Mouse (Mus musculus): ENCODE data around the gene Plek2. TPM values are rescaled to one million over a fixed set of nuclear protein-coding genes. Genes with fewer than 3 reads are reported as not detected.

Plek2 gene
- total and polyA plus RNA-seq, 3 experiments, result 11.2 to 17.7 TPM; not detected in 1

DNA sequence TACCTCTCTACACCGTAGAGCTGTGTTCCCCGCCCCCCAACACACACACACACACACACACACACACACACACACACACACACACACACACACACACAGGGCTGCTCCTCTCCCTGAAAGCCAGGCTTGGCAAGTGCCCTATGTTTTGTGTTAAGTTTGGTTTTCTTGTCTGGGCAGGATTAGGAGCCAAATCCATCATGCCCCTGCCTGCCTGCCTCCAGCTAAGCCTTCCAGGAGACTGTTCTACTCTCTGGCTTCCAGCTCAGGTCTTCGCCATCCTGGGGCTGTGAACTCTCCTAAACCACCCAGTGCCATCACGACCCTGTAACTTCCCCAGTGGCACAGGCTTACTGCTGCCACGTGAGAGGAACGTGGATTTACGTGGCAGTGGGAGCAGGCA is 2.3 kb downstream of the Plek2 start:
- no peaks in the 10 kb centered on the region for H3K27me3 ChIP-seq (ENCODE audit: control insufficient read depth in 1 of 2, insufficient read depth in 2 of 2, low read length in 2 of 2)
- peaks cover 0 to 5% of the 10 kb centered on the region in 2 experiments; a peak in 2 of 4 replicates for H3K36me3 ChIP-seq (ENCODE audit: control insufficient read depth in 1 of 2, insufficient read depth in 2 of 2, low read length in 2 of 2)
- DNase-seq (ENCODE audit: low read depth, low spot score), result no peak
- no peak overlapping the region for H3K4me3 ChIP-seq (ENCODE audit: control insufficient read depth in 1 of 2, insufficient read depth in 1 of 2, low read depth in 2 of 2, low read length in 2 of 2)
- H3K9me3 ChIP-seq (replicated peaks; ENCODE audit: insufficient read depth, low read length), result no peaks in the 10 kb centered on the region
- H3K27ac ChIP-seq (ENCODE audit: control insufficient read depth, low read depth, low read length), result no peak overlapping the region
- no peaks in the 10 kb centered on the region for H3K79me2 ChIP-seq (ENCODE audit: control insufficient read depth, insufficient read depth, low read length, poor library complexity)
- H3K4me1 ChIP-seq (ENCODE audit: control insufficient read depth in 1 of 2, insufficient read depth in 2 of 2, low read length in 2 of 2), result peaks cover 3 to 14% of the 10 kb centered on the region in 2 experiments
- no peak for TF ChIP-seq SMC3 (IDR thresholded peaks at IDR 0.05; ENCODE audit: low read depth, low read length)
- TF ChIP-seq POLR2A (IDR thresholded peaks at IDR 0.05; ENCODE audit: control insufficient read depth in 1 of 2, insufficient read depth in 1 of 2, low read depth in 1 of 2, low read length in 2 of 2, poor library complexity in 1 of 2), result no peak
- TF ChIP-seq E2F4 (IDR thresholded peaks at IDR 0.05; ENCODE audit: borderline replicate concordance, low read depth, low read length), result no peak
- no peak for TF ChIP-seq ZKSCAN1 (IDR thresholded peaks at IDR 0.05; ENCODE audit: low read depth, low read length)
- TF ChIP-seq JUND (IDR thresholded peaks at IDR 0.05; ENCODE audit: low read depth, low read length), result no peak
- TF ChIP-seq NELFE (IDR thresholded peaks at IDR 0.05; ENCODE audit: low read depth, low read length), result no peak
- TF ChIP-seq TAL1 (IDR thresholded peaks at IDR 0.05; ENCODE audit: low read length), result no peak
- no peak for TF ChIP-seq MEF2A (IDR thresholded peaks at IDR 0.05; ENCODE audit: extremely low read depth, insufficient replicate concordance, low read depth, low read length, poor library complexity, severe bottlenecking)
- TF ChIP-seq POLR2AphosphoS5 (IDR thresholded peaks at IDR 0.05; ENCODE audit: borderline replicate concordance, low read depth, low read length), result no peak
- H3K9ac ChIP-seq (ENCODE audit: control insufficient read depth, low read depth, low read length, poor library complexity, severe bottlenecking), result no peak overlapping the region

- DNase-seq (ENCODE audit: low read depth, low spot score), result no peak
- no peaks in the 10 kb centered on the region for H3K9me3 ChIP-seq (replicated peaks; ENCODE audit: insufficient read depth, low read length)
- H3K4me3 ChIP-seq (ENCODE audit: control insufficient read depth in 1 of 2, insufficient read depth in 1 of 2, low read depth in 2 of 2, low read length in 2 of 2), result no peak overlapping the region
- H3K27me3 ChIP-seq (ENCODE audit: control insufficient read depth in 1 of 2, insufficient read depth in 2 of 2, low read length in 2 of 2), result no peaks in the 10 kb centered on the region
- H3K9ac ChIP-seq (ENCODE audit: control insufficient read depth, low read depth, low read length, poor library complexity, severe bottlenecking), result no peak overlapping the region
- no peak for TF ChIP-seq EP300 (IDR thresholded peaks at IDR 0.05; ENCODE audit: low read depth in 1 of 2, low read length in 2 of 2)
- TF ChIP-seq SMC3 (IDR thresholded peaks at IDR 0.05; ENCODE audit: low read depth, low read length), result no peak
- peaks cover 0 to 5% of the 10 kb centered on the region in 2 experiments; a peak in 2 of 4 replicates for H3K36me3 ChIP-seq (ENCODE audit: control insufficient read depth in 1 of 2, insufficient read depth in 2 of 2, low read length in 2 of 2)
- H3K79me2 ChIP-seq (ENCODE audit: control insufficient read depth, insufficient read depth, low read length, poor library complexity), result no peaks in the 10 kb centered on the region
- H3K4me1 ChIP-seq (ENCODE audit: control insufficient read depth in 1 of 2, insufficient read depth in 2 of 2, low read length in 2 of 2), result peaks cover 3 to 14% of the 10 kb centered on the region in 2 experiments
- H3K27ac ChIP-seq (ENCODE audit: control insufficient read depth, low read depth, low read length), result no peak overlapping the region
These were observed 3.5 kb downstream of the Plek2 start for GRCm38 (mm10) chr12:78903313-78903712.

DNA sequence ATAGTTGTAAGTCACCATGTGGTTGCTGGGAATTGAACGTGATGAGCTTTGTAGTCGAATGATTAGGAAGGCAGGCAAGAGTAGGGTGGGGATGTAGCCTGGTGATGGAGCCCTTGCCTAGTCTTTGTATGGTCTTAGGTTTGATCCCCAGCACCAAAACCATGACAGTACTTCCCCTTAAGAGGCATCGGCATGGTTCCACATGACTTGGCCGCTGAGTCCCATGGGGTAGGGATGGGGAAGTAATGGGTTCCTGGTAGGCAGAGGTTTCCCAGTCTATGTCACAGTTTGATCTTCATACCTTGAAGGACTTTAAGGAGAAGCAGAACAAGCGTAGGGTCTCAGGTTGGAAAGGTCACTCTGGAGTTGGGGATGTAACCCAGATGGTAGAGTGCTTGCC is 5.3 kb downstream of the Plek2 start:
- peaks cover 0 to 2% of the 10 kb centered on the region in 2 experiments; a peak in 1 of 4 replicates for H3K36me3 ChIP-seq (ENCODE audit: control insufficient read depth in 1 of 2, insufficient read depth in 2 of 2, low read length in 2 of 2)
- no peak for TF ChIP-seq SMC3 (IDR thresholded peaks at IDR 0.05; ENCODE audit: low read depth, low read length)
- no peak for TF ChIP-seq E2F4 (IDR thresholded peaks at IDR 0.05; ENCODE audit: borderline replicate concordance, low read depth, low read length)
- no peak for TF ChIP-seq RAD21 (IDR thresholded peaks at IDR 0.05; ENCODE audit: low read depth, low read length)
- TF ChIP-seq ELF1 (IDR thresholded peaks at IDR 0.05; ENCODE audit: low read depth, low read length), result no peak
- TF ChIP-seq CHD2 (IDR thresholded peaks at IDR 0.05; ENCODE audit: low read length), result no peak
- TF ChIP-seq MYC (IDR thresholded peaks at IDR 0.05; ENCODE audit: low read depth, low read length), result no peak
- no peak for TF ChIP-seq MXI1 (IDR thresholded peaks at IDR 0.05; ENCODE audit: low read depth, low read length)
- TF ChIP-seq UBTF (IDR thresholded peaks at IDR 0.05; ENCODE audit: borderline replicate concordance, insufficient read depth, low read depth, low read length), result no peak
- no peak for TF ChIP-seq USF2 (IDR thresholded peaks at IDR 0.05; ENCODE audit: borderline replicate concordance in 1 of 2, insufficient read depth in 1 of 2, low read depth in 1 of 2, low read length in 2 of 2)
- TF ChIP-seq JUND (IDR thresholded peaks at IDR 0.05; ENCODE audit: low read depth, low read length), result no peak
- no peak for TF ChIP-seq ZMIZ1 (IDR thresholded peaks at IDR 0.05; ENCODE audit: low read depth, low read length)
- no peak for TF ChIP-seq RCOR1 (IDR thresholded peaks at IDR 0.05; ENCODE audit: low read depth, low read length)
- no peak for TF ChIP-seq EP300 (IDR thresholded peaks at IDR 0.05; ENCODE audit: low read depth in 1 of 2, low read length in 2 of 2)
- TF ChIP-seq ZKSCAN1 (IDR thresholded peaks at IDR 0.05; ENCODE audit: low read depth, low read length), result no peak
- no peak for TF ChIP-seq ZNF384 (IDR thresholded peaks at IDR 0.05; ENCODE audit: low read depth, low read length)
- TF ChIP-seq HCFC1 (IDR thresholded peaks at IDR 0.05; ENCODE audit: low read depth, low read length), result no peak
- no peak for TF ChIP-seq POLR2A (IDR thresholded peaks at IDR 0.05; ENCODE audit: control insufficient read depth in 1 of 2, insufficient read depth in 1 of 2, low read depth in 1 of 2, low read length in 2 of 2, poor library complexity in 1 of 2)
- H3K4me1 ChIP-seq (ENCODE audit: control insufficient read depth in 1 of 2, insufficient read depth in 2 of 2, low read length in 2 of 2), result peaks cover 0 to 5% of the 10 kb centered on the region in 2 experiments; a peak in 3 of 4 replicates
- no peaks in the 10 kb centered on the region for H3K79me2 ChIP-seq (ENCODE audit: control insufficient read depth, insufficient read depth, low read length, poor library complexity)
- no peaks in the 10 kb centered on the region for H3K9me3 ChIP-seq (replicated peaks; ENCODE audit: insufficient read depth, low read length)
- no peak overlapping the region for H3K9ac ChIP-seq (ENCODE audit: control insufficient read depth, low read depth, low read length, poor library complexity, severe bottlenecking)
- H3K27me3 ChIP-seq (ENCODE audit: control insufficient read depth in 1 of 2, insufficient read depth in 2 of 2, low read length in 2 of 2), result no peaks in the 10 kb centered on the region
- no peak overlapping the region for H3K4me3 ChIP-seq (ENCODE audit: control insufficient read depth in 1 of 2, insufficient read depth in 1 of 2, low read depth in 2 of 2, low read length in 2 of 2)
- no peak for DNase-seq (ENCODE audit: low read depth, low spot score)
- no peak overlapping the region for H3K27ac ChIP-seq (ENCODE audit: control insufficient read depth, low read depth, low read length)

Data from MEL (cell line).